Mouse (Mus musculus) layer of hippocampus, adult 9-11 months (tissue): Measurements from ENCODE around the gene Nhs.
A peak's percentile ranks its signal among the peaks of the same experiment; 100 is the strongest.

Source experiments
- DNase-seq: peaks from one replicate; pipeline ENCODE4 v3.0.0; 2022

Gene Nhs

GRCm38 (mm10) chrX:162017471-162017870 lies 142.1 kb downstream of the Nhs start:
- DNase-seq: peak; percentile 6

DNA sequence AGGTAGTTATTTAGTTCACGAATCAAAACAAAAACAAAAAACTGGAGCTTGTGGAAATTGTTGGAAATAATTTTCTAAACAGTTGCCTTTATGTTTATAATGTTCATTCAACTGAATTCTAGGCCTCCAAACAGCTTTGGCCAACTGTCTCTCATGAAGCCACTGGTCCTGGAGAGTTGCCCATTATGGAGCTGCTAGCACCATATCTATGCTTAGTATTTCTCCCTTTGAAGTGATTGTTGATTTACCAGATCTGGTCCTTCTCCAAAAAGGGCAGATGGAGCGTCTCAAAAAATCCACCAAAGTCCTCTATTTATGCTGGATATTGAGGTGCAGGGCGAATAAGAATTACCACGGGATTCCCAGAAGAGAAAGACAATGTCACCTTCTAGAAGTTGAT lies 147.0 kb downstream of the Nhs start:
- DNase-seq: no peak

GRCm38 (mm10) chrX:162009876-162010275 lies 149.7 kb downstream of the Nhs start:
- DNase-seq: no peak

DNA sequence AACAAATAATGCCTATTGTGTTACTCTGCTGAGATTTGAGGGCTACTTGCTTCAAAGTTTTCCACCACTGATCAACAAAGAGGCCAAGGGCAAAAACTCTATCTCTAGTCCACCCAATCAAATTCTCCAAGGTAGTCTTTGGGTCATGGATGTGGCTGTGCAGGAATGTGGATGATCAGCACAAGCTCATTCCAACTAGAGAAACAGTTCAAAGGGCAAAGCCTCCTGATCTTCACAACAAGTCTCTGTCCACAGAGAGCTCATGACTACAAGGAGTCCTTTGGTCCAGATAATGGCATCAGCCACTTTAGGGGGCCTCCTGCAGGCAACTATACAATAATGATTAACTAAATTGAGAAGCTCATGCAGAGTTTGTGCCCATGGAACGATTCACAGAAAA lies 155.7 kb downstream of the Nhs start:
- no peak for DNase-seq

GRCm38 (mm10) chrX:161998876-161999275 lies 160.7 kb downstream of the Nhs start:
- DNase-seq: no peak

GRCm38 (mm10) chrX:161997170-161997795 lies 162.2 kb downstream of the Nhs start:
- no peak for DNase-seq

GRCm38 (mm10) chrX:161990171-161990570 lies 169.4 kb downstream of the Nhs start:
- DNase-seq: no peak

DNA sequence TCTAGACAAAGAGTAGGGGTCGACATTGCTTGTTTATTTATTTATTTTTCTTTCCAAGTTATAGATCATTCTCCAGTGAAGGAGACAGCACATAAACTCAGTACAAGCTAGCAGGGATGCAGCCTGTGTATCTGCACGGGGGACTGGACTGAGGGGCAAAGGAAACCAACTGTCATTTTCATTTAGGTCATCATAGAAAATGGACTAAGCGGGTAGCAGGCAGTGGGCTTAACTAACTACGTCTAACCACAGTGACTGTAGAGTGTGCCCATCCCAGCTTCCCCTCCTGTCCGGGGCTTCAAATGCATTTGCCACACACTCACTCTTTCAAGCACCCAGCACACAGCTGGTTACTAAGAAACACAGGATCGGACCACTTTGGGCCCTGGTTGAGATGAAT lies 174.6 kb downstream of the Nhs start:
- no peak for DNase-seq

GRCm38 (mm10) chrX:161981399-161981798 lies 178.1 kb downstream of the Nhs start:
- no peak for DNase-seq

DNA sequence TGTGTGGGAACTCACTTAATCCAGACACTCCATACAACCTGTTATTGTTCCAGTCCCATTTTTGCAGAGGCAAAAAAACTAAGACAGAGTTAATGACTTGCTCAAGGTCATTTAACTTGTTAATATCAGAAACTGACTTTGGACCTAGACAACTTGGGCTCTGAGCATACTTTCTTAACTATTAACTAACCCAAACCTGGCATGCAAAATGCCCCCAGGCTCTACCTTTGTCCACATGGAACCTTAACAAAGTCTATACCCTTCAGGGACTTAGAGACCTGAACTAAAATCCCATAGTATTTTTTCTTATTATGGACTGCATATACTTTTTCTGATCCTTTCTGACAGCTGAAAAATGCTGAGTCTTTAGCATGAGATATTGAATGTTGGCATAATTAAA lies 179.6 kb downstream of the Nhs start:
- no peak for DNase-seq

GRCm38 (mm10) chrX:161977236-161977841 lies 182.2 kb downstream of the Nhs start:
- DNase-seq: no peak

- DNase-seq: no peak
Measured at GRCm38 (mm10) chrX:161976376-161976775, 183.2 kb downstream of the Nhs start.

DNA sequence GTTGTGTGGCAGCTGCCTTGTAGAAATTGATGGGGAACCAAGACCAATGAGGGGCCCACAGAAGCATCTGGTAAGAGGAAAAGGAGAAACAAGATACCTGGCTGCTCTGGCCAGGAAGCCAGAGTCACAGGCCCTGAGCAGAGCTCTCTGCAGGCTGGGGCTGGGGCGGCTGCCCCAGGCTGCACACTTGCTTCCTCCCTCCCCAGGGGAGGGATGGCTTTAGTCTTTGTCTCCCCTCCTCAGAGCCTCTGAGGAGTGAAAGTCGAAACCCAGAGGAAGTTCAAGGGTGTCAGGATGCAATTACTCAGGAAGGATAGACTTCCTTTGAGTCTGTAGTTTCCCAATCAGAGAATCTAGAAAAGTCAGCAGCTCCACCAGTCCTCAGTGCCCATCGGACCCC lies 186.0 kb downstream of the Nhs start:
- no peak for DNase-seq

- DNase-seq: no peak
Measured at GRCm38 (mm10) chrX:161972723-161973122, 186.8 kb downstream of the Nhs start.

DNA sequence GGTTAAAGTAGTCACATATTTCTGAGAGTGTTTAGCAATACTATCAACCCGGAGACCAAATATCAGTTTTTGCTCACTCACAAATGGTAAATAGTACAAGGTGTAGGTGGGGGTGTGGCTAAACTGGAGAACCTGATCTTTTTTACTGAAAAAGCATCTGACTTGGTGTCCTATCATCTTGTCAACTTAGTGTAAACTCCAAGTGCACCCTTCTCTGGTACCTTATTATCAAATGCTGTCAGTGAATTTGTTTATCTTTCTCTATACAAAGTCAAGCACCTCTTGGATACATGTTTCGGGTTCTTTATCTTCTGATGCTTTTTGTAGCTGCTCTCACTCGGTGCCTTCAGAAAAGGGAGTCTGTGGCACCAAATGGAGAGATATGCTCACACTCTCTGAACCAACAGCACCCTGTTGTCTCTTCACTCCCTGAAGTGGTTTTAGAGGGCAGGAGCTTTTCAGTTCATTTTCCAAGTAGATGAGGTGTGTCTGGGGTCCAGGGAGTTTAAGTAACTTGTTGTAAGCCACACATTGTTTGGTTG lies 187.5 kb downstream of the Nhs start:
- no peak for DNase-seq

DNA sequence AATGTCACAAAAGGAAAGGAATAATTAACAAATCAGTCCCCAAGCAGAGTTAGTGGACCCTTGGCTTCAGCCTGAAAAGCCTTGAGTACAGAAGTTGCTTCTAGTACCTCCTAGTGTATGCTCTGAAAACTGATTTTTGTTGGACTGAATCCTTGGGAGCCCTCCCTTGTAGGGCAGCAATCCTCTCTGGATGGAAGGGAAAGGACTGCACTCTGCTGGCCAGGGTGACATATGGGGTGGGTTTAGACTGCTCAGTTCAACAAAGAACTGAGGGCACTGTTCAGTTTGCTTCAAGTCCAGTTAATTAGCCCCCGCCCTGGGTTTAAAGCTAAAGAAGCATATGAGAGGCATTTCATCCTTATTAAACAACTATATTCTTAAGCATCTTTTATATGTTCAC lies 188.4 kb downstream of the Nhs start:
- no peak for DNase-seq

DNA sequence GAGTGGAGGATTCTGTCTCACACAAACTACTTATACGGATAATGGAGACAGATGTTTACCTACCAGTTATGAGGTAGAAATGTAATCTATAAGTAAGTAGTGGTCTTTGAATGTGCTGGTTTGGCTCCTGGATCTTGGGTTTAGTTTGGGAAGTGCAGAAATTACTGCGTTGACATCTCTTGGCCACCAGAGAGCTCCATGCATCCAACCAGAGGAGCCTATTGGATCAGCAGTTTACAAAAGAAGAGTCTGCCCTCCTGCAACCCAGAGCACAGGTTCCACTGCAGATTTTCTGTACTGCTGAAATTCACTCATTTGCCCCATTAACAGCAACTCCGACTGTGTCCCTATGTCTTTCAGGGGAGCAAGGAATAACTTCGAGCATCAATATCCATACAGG lies 191.8 kb downstream of the Nhs start:
- no peak for DNase-seq

- DNase-seq: no peak
Measured at GRCm38 (mm10) chrX:161963372-161963771, 196.2 kb downstream of the Nhs start.

DNA sequence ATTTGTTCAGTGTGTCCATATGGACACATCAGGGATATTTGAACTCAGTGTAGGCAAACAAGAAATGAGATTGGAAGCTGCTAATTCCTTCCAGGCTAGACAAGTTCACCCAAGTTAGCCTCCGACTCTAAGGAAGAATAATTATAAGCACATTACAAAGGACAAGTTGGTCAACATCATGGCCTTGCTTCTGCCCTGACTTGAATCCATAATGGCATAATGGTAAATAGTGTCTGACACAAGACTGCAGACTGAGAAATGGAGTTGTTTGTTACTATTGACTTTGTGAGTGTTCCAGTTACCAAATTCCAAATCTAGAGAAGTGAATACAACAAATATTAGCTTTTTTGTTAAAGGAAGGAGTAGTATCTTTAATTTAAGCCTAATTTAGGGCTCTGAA lies 196.7 kb downstream of the Nhs start:
- no peak for DNase-seq

DNA sequence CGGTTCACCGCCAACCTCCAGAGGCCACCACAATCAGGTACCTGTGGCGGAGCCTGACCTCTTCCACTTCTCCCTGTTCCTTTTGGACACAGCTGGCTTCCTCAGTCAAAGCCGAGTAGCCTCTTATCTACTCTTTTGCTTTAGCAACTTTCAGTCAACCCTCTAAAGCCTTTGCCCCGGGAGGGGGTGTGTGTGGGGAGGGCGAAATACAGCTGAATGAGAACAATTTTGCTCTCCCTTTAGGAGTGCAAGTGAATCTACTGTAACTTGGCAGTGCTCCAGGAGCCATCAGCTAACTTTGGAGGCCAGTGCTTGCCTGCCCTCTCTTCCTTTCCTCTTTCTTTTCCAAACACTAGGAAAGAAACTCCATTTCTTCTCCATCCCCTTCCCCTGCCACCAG lies 197.8 kb downstream of the Nhs start:
- no peak for DNase-seq

DNA sequence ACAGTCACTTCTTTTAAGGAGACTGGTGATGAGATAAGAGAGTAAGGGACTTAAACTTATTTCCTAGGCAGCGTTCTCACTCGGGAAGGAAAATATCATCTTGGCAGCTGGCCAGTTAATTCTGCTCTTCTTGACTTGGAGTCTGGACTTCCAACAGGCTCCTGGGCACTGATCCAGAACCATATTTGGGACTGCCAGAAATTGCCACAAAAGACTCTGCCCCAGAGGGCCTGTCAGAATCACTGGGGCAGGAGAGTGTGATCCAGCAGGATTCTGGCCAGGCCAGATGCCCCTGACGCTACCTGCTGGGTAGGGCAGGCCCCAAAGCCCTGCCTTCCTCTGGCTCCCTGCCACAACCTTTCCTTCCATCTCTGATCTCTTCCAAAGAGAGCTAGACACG lies 198.4 kb downstream of the Nhs start:
- DNase-seq: no peak

DNA sequence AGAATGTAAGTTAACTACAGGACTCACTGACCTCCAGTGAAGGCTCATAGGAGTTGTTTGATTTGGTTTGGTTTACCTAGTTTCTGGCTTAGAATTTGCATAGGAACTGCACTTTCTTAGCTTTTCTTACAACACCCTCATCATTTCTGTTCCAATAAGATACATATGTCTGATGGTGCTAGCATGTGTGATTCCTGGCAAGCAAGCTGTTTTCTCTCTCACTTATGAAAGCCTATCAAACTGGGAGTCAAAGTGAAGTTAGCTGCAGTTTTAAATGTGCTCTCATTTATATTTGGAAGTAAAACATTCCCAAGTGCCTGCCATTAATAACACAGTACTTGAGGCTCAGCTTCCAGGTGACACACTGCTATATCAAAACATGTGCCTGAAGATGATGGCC lies 207.2 kb downstream of the Nhs start:
- peak; percentile 12 for DNase-seq

- no peak for DNase-seq
Measured at GRCm38 (mm10) chrX:161943098-161943680, 216.3 kb downstream of the Nhs start.

GRCm38 (mm10) chrX:161940696-161941095 lies 218.8 kb downstream of the Nhs start:
- no peak for DNase-seq

DNA sequence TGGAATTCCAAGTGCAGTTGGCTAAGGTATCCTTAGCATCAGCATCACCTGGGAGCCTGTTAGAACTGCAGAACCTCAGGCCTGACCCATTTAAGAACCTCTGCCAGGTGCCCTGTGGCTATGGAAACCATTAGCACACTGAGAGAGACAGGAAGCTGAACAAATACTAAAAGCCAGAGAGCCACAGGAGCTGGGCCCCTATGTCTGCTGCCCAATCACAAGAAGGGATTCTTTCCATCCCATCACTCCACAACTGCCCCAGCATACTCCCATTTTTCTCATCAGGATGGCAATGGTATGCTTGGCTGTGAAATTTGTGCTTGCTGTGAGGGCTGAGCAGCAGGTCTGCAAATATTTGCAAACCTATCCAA lies 232.9 kb downstream of the Nhs start:
- no peak for DNase-seq
